Mouse (Mus musculus) heart, adult 8-10 months (tissue): ENCODE results near the gene Cd3eap. TPM values are rescaled to one million over a fixed set of nuclear protein-coding genes. Genes with fewer than 3 reads are reported as not detected.

ENCODE experiments used
- DNase-seq: peaks from one replicate; pipeline ENCODE4 v3.0.0; 2022; ENCODE audit warnings: low spot score
- total RNA-seq, 4 experiments: library from RNA; stranded (reverse); gene quantifications; 2 replicates each; pipeline ENCODE4 v1.2.4; 2022

The Cd3eap gene
- 10 to 100 TPM in 1 of 4 experiments, 1 to 10 TPM in 3; 8.8 to 12.7 (median 9.4) TPM for total RNA-seq

GRCm38 (mm10) chr7:19359299-19359891, at the start of gene Cd3eap, which contains the start of gene Ppp1r13l:
TSS of gene Cd3eap (minus strand) at chr7:19359483.
TSS of gene Ppp1r13l (plus strand) at chr7:19359749.
- DNase-seq = peak; percentile 88

- peak; percentile 81 for DNase-seq
These were observed 46.1 kb upstream of the Cd3eap start for GRCm38 (mm10) chr7:19405417-19405816.

GRCm38 (mm10) chr7:19404476-19404875, 45.2 kb upstream of the Cd3eap start, which contains the start of gene Ckm:
TSS of gene Ckm (plus strand) at chr7:19404776.
- DNase-seq = no peak

- DNase-seq = no peak
These were observed 44.5 kb upstream of the Cd3eap start, which contains the start of gene Klc3 for GRCm38 (mm10) chr7:19403731-19404296. TSS of gene Klc3 (minus strand) at chr7:19404104.

- DNase-seq = no peak
These were observed 43.3 kb upstream of the Cd3eap start for GRCm38 (mm10) chr7:19402535-19403112.

- no peak for DNase-seq
These were observed 41.7 kb upstream of the Cd3eap start for GRCm38 (mm10) chr7:19400946-19401345.

- DNase-seq = no peak
These were observed 40.4 kb upstream of the Cd3eap start for GRCm38 (mm10) chr7:19399496-19400280.

- DNase-seq = no peak
These were observed 35.2 kb upstream of the Cd3eap start for GRCm38 (mm10) chr7:19394484-19394883.

- DNase-seq = no peak
These were observed 29.6 kb upstream of the Cd3eap start for GRCm38 (mm10) chr7:19388699-19389413.

GRCm38 (mm10) chr7:19383708-19384107, 24.4 kb upstream of the Cd3eap start:
- DNase-seq = no peak

GRCm38 (mm10) chr7:19382166-19382541, 22.9 kb upstream of the Cd3eap start:
- no peak for DNase-seq

GRCm38 (mm10) chr7:19381377-19382165, 22.3 kb upstream of the Cd3eap start, which contains the start of gene Ercc2:
TSS of gene Ercc2 (plus strand) at chr7:19382010.
- peak; percentile 99 for DNase-seq

GRCm38 (mm10) chr7:19378049-19378448, 18.8 kb upstream of the Cd3eap start:
- no peak for DNase-seq

GRCm38 (mm10) chr7:19376019-19376418, 16.7 kb upstream of the Cd3eap start:
- DNase-seq = no peak

- DNase-seq = no peak
These were observed 16.1 kb upstream of the Cd3eap start for GRCm38 (mm10) chr7:19375368-19375767.

GRCm38 (mm10) chr7:19373367-19373766, 14.1 kb upstream of the Cd3eap start:
- no peak for DNase-seq

- DNase-seq = peak; percentile 33
These were observed 10.6 kb upstream of the Cd3eap start for GRCm38 (mm10) chr7:19369823-19370425.

- no peak for DNase-seq
These were observed 9.1 kb upstream of the Cd3eap start for GRCm38 (mm10) chr7:19368380-19368779.

- DNase-seq = no peak
These were observed 6.1 kb upstream of the Cd3eap start for GRCm38 (mm10) chr7:19365376-19365775.

GRCm38 (mm10) chr7:19363881-19364280, 4.6 kb upstream of the Cd3eap start:
- DNase-seq = peak; percentile 73
